Mouse (Mus musculus): Measurements from ENCODE around the gene Gata2. TPM values are rescaled to one million over a fixed set of nuclear protein-coding genes. Genes with fewer than 3 reads are reported as not detected.

Gata2 gene
- polyA plus RNA-seq, 1 experiment from 2014 or later = 14.5 TPM

GRCm38 (mm10) chr6:88231821-88232220, 38.1 kb downstream of the Gata2 start:
- Histone ChIP-seq H3K27ac (ENCODE audit: low read depth, low read length) (no peak overlapping the region), H3K4me2 (no peak overlapping the region), H3K36me3 (ENCODE audit: control insufficient read depth, insufficient read depth, low read length) (no peaks in the 10 kb centered on the region), H3K4me1 (ENCODE audit: control insufficient read depth, insufficient read depth, low read length) (peaks cover 11% of the 10 kb centered on the region), H3K27me3 (ENCODE audit: control insufficient read depth, insufficient read depth, low read length) (peaks cover 40% of the 10 kb centered on the region), H3K9ac (ENCODE audit: low read depth, low read length) (no peak overlapping the region), H3K4me3 (ENCODE audit: low read depth, low read length) (no peak overlapping the region), H3K9me3 (replicated peaks; ENCODE audit: control insufficient read depth, low read length) (no peaks in the 10 kb centered on the region)
- WGBS (ENCODE audit: insufficient replicate concordance) = 69% methylated on average over 7 of the region's 7 CpGs
- ATAC-seq (replicated peaks; ENCODE audit: insufficient number of reproducible peaks, low FRiP score, low TSS enrichment) = no peak

GRCm38 (mm10) chr6:88232221-88232620, 38.5 kb downstream of the Gata2 start:
- no peak overlapping the region for H3K4me3 ChIP-seq (ENCODE audit: low read depth, low read length)
- H3K36me3 ChIP-seq (ENCODE audit: control insufficient read depth, insufficient read depth, low read length) = no peaks in the 10 kb centered on the region
- H3K27ac ChIP-seq (ENCODE audit: low read depth, low read length) = no peak overlapping the region
- ATAC-seq (replicated peaks; ENCODE audit: insufficient number of reproducible peaks, low FRiP score, low TSS enrichment) = no peak
- no peak overlapping the region for H3K9ac ChIP-seq (ENCODE audit: low read depth, low read length)
- H3K4me1 ChIP-seq (ENCODE audit: control insufficient read depth, insufficient read depth, low read length) = peaks cover 14% of the 10 kb centered on the region
- H3K9me3 ChIP-seq (replicated peaks; ENCODE audit: control insufficient read depth, low read length) = no peaks in the 10 kb centered on the region
- no peak overlapping the region for H3K4me2 ChIP-seq
- 64% methylated on average over 6 of the region's 6 CpGs for WGBS (ENCODE audit: insufficient replicate concordance)
- H3K27me3 ChIP-seq (ENCODE audit: control insufficient read depth, insufficient read depth, low read length) = peaks cover 42% of the 10 kb centered on the region

DNA sequence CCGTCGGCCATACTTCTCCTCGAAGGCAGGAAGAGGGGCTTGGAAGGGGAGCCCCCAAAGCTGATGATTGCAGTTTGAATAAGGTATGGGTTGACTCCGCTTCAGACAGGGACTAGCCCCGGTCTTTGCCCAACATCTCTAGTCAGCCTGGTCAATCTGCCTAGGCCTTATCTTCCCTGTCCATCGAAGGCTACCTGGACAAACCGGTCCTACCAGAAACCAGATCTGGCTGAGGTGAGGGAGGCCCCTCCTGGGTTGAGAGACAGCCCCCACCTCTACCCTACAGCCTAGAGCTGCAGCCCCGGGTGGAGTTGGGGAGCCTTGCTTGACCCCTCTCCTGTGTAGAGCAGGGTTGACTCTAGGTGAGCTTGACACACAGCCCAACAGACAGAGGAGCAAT, 40.3 kb downstream of the Gata2 start:
- WGBS (ENCODE audit: insufficient replicate concordance) = 74% methylated on average over 8 of the region's 8 CpGs

GRCm38 (mm10) chr6:88235461-88235860, 41.8 kb downstream of the Gata2 start:
- no peak for ATAC-seq (replicated peaks; ENCODE audit: insufficient number of reproducible peaks, low FRiP score, low TSS enrichment)

More for the DNA sequence above, 40.3 kb downstream of the Gata2 start:
- Histone ChIP-seq H3K9ac (ENCODE audit: low read depth, low read length) (no peak overlapping the region), H3K27ac (ENCODE audit: low read depth, low read length) (no peak overlapping the region), H3K4me3 (ENCODE audit: low read depth, low read length) (no peak overlapping the region), H3K27me3 (ENCODE audit: control insufficient read depth, insufficient read depth, low read length) (peaks cover 44% of the 10 kb centered on the region), H3K4me1 (ENCODE audit: control insufficient read depth, insufficient read depth, low read length) (peaks cover 14% of the 10 kb centered on the region), H3K4me2 (no peak overlapping the region), H3K9me3 (replicated peaks; ENCODE audit: control insufficient read depth, low read length) (no peaks in the 10 kb centered on the region), H3K36me3 (ENCODE audit: control insufficient read depth, insufficient read depth, low read length) (no peaks in the 10 kb centered on the region)
- ATAC-seq (replicated peaks; ENCODE audit: insufficient number of reproducible peaks, low FRiP score, low TSS enrichment) = no peak

GRCm38 (mm10) chr6:88235983-88236382, 42.3 kb downstream of the Gata2 start:
- ATAC-seq (replicated peaks; ENCODE audit: insufficient number of reproducible peaks, low FRiP score, low TSS enrichment) = no peak
- peaks cover 47% of the 10 kb centered on the region for H3K27me3 ChIP-seq (ENCODE audit: control insufficient read depth, insufficient read depth, low read length)
- no peak overlapping the region for H3K27ac ChIP-seq (ENCODE audit: low read depth, low read length)
- peak overlapping the region; percentile 4; the same call in 1 of the 2 replicates for H3K9ac ChIP-seq (ENCODE audit: low read depth, low read length)
- peaks cover 14% of the 10 kb centered on the region for H3K4me1 ChIP-seq (ENCODE audit: control insufficient read depth, insufficient read depth, low read length)
- H3K9me3 ChIP-seq (replicated peaks; ENCODE audit: control insufficient read depth, low read length) = no peaks in the 10 kb centered on the region
- peak overlapping the region; percentile 54 for H3K4me2 ChIP-seq
- 4% methylated on average over 17 of the region's 17 CpGs for WGBS (ENCODE audit: insufficient replicate concordance)
- H3K4me3 ChIP-seq (ENCODE audit: low read depth, low read length) = peak overlapping the region; percentile 20
- H3K36me3 ChIP-seq (ENCODE audit: control insufficient read depth, insufficient read depth, low read length) = no peaks in the 10 kb centered on the region

More at GRCm38 (mm10) chr6:88235461-88235860, 41.8 kb downstream of the Gata2 start:
- Histone ChIP-seq H3K27ac (ENCODE audit: low read depth, low read length) (no peak overlapping the region), H3K4me1 (ENCODE audit: control insufficient read depth, insufficient read depth, low read length) (peaks cover 14% of the 10 kb centered on the region), H3K4me3 (ENCODE audit: low read depth, low read length) (no peak overlapping the region), H3K9ac (ENCODE audit: low read depth, low read length) (no peak overlapping the region), H3K27me3 (ENCODE audit: control insufficient read depth, insufficient read depth, low read length) (peaks cover 45% of the 10 kb centered on the region), H3K4me2 (0 out of 2 replicates have a peak overlapping the region, but pooled peaks have one; percentile 54), H3K36me3 (ENCODE audit: control insufficient read depth, insufficient read depth, low read length) (no peaks in the 10 kb centered on the region), H3K9me3 (replicated peaks; ENCODE audit: control insufficient read depth, low read length) (no peaks in the 10 kb centered on the region)
- 27% methylated on average over 8 of the region's 8 CpGs for WGBS (ENCODE audit: insufficient replicate concordance)

GRCm38 (mm10) chr6:88236513-88236912, 42.8 kb downstream of the Gata2 start:
- H3K4me1 ChIP-seq (ENCODE audit: control insufficient read depth, insufficient read depth, low read length) = peaks cover 14% of the 10 kb centered on the region
- no peak overlapping the region for H3K27ac ChIP-seq (ENCODE audit: low read depth, low read length)
- no peaks in the 10 kb centered on the region for H3K9me3 ChIP-seq (replicated peaks; ENCODE audit: control insufficient read depth, low read length)
- no peak overlapping the region for H3K4me3 ChIP-seq (ENCODE audit: low read depth, low read length)
- H3K9ac ChIP-seq (ENCODE audit: low read depth, low read length) = no peak overlapping the region; the same call in 1 of the 2 replicates
- peak; percentile 34; the same call in 1 of the 2 replicates for ATAC-seq (replicated peaks; ENCODE audit: insufficient number of reproducible peaks, low FRiP score, low TSS enrichment)
- WGBS (ENCODE audit: insufficient replicate concordance) = 15% methylated on average over 7 of the region's 7 CpGs
- H3K27me3 ChIP-seq (ENCODE audit: control insufficient read depth, insufficient read depth, low read length) = peaks cover 44% of the 10 kb centered on the region
- H3K36me3 ChIP-seq (ENCODE audit: control insufficient read depth, insufficient read depth, low read length) = no peaks in the 10 kb centered on the region
- H3K4me2 ChIP-seq = peak overlapping the region; percentile 54

- ATAC-seq (replicated peaks; ENCODE audit: insufficient number of reproducible peaks, low FRiP score, low TSS enrichment) = no peak
- no peaks in the 10 kb centered on the region for H3K36me3 ChIP-seq (ENCODE audit: control insufficient read depth, insufficient read depth, low read length)
- H3K27me3 ChIP-seq (ENCODE audit: control insufficient read depth, insufficient read depth, low read length) = peaks cover 25% of the 10 kb centered on the region
- H3K27ac ChIP-seq (ENCODE audit: low read depth, low read length) = no peak overlapping the region
- H3K4me3 ChIP-seq (ENCODE audit: low read depth, low read length) = no peak overlapping the region
- H3K4me2 ChIP-seq = 0 out of 2 replicates have a peak overlapping the region, but pooled peaks have one; percentile 30
- no peak overlapping the region for H3K9ac ChIP-seq (ENCODE audit: low read depth, low read length)
- H3K9me3 ChIP-seq (replicated peaks; ENCODE audit: control insufficient read depth, low read length) = no peaks in the 10 kb centered on the region
- 0 out of 2 replicates have a peak, but pooled peaks cover 3% of the 10 kb centered on the region for H3K4me1 ChIP-seq (ENCODE audit: control insufficient read depth, insufficient read depth, low read length)
- WGBS (ENCODE audit: insufficient replicate concordance) = 2% methylated on average over 15 of the region's 15 CpGs
These were observed 48.9 kb downstream of the Gata2 start for GRCm38 (mm10) chr6:88242604-88243003.

DNA sequence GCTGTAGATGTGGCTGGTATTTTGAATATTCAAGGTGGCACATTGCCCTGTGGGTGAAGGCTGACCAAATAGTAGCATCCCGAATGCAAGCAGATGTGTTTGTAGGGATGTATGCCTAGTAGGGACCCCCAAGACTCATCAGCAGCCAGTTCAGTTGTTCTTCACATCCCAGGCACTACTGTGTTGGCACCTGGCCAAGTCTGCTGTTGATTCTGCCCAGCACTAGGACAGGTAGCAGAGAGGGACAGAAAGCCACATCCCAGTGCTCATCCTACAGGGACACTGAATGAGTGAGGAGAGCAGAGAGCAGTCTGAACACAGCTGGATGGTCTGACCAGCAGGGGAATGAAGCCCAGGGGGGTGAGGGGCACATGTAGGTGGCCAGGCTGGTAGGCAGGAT, 55.5 kb downstream of the Gata2 start:
- no peak overlapping the region for H3K4me2 ChIP-seq
- ATAC-seq (replicated peaks; ENCODE audit: insufficient number of reproducible peaks, low FRiP score, low TSS enrichment) = no peak
- no peak overlapping the region for H3K9ac ChIP-seq (ENCODE audit: low read depth, low read length)
- no peak overlapping the region for H3K27ac ChIP-seq (ENCODE audit: low read depth, low read length)
- 80% methylated on average over 1 of the region's 1 CpGs for WGBS (ENCODE audit: insufficient replicate concordance)
- peaks cover 20% of the 10 kb centered on the region for H3K4me1 ChIP-seq (ENCODE audit: control insufficient read depth, insufficient read depth, low read length)
- no peak overlapping the region for H3K4me3 ChIP-seq (ENCODE audit: low read depth, low read length)
- H3K9me3 ChIP-seq (replicated peaks; ENCODE audit: control insufficient read depth, low read length) = no peaks in the 10 kb centered on the region
- H3K36me3 ChIP-seq (ENCODE audit: control insufficient read depth, insufficient read depth, low read length) = no peaks in the 10 kb centered on the region
- peaks cover 2% of the 10 kb centered on the region; the same call in 1 of the 2 replicates for H3K27me3 ChIP-seq (ENCODE audit: control insufficient read depth, insufficient read depth, low read length)

- Histone ChIP-seq H3K4me1 (ENCODE audit: control insufficient read depth, insufficient read depth, low read length) (peaks cover 29% of the 10 kb centered on the region), H3K36me3 (ENCODE audit: control insufficient read depth, insufficient read depth, low read length) (no peaks in the 10 kb centered on the region), H3K27me3 (ENCODE audit: control insufficient read depth, insufficient read depth, low read length) (peaks cover 2% of the 10 kb centered on the region; the same call in 1 of the 2 replicates), H3K9ac (ENCODE audit: low read depth, low read length) (no peak overlapping the region), H3K27ac (ENCODE audit: low read depth, low read length) (no peak overlapping the region), H3K9me3 (replicated peaks; ENCODE audit: control insufficient read depth, low read length) (no peaks in the 10 kb centered on the region), H3K4me3 (ENCODE audit: low read depth, low read length) (no peak overlapping the region), H3K4me2 (no peak overlapping the region)
- 95% methylated on average over 1 of the region's 1 CpGs for WGBS (ENCODE audit: insufficient replicate concordance)
- ATAC-seq (replicated peaks; ENCODE audit: insufficient number of reproducible peaks, low FRiP score, low TSS enrichment) = no peak
These were observed 57.7 kb downstream of the Gata2 start for GRCm38 (mm10) chr6:88251396-88251795.

All from heart, embryonic 11.5 days (tissue).